Mouse (Mus musculus) subcutaneous adipose tissue, adult 2 months (tissue): Measurements from ENCODE around the gene Edf1. TPM values are rescaled to one million over a fixed set of nuclear protein-coding genes. Genes with fewer than 3 reads are reported as not detected.

Experiments
- polyA plus RNA-seq: library from polyadenylated mRNA; depleted of rRNA; stranded (reverse); fragments of >200 nt; gene quantifications from 2 replicates; pipeline ENCODE4 v1.2.3, GENCODE M21; 2012; ENCODE audit warnings: low replicate concordance; rRNA removed

The Edf1 gene
- 127 and 142 TPM in 2 replicates for polyA plus RNA-seq

DNA sequence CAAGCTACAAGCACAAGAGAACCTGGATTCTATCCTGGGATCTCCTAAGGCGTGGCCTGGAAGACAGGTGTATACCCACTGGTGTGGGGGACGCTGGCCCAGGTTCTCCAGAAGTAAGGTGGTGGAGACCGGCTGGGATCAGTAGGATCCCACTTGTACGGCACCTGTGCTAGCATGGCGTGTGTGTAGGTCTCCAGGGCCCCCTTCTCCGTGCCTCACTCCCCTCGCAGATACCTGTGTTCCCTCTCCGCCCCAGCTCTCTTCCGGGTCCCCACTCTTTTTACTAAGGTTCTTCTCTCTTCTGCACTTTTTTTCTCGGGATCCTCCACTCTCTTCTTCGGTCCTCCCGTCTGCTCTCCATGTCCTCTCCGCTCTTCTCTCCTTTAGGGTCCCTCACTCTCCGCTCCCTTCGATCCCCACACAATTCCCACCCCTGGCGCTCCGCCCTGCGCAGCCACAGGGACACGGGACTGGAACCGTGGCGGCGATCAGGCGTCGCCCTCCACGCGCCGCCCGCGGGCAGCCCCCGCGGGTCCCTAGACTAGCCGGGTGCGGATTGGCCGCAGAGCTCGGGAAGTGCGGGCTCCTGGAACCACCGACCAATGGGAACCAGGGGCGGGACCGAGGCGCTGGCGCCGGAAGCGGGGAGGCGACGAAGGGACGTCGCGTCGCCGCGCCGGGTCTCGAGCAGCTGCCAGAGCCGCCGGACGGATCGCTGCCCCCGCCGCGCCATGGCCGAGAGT is at the start of gene Edf1:
Gene Edf1, plus strand, starts transcription at position 627 of the 743 bp plus-strand sequence.

DNA sequence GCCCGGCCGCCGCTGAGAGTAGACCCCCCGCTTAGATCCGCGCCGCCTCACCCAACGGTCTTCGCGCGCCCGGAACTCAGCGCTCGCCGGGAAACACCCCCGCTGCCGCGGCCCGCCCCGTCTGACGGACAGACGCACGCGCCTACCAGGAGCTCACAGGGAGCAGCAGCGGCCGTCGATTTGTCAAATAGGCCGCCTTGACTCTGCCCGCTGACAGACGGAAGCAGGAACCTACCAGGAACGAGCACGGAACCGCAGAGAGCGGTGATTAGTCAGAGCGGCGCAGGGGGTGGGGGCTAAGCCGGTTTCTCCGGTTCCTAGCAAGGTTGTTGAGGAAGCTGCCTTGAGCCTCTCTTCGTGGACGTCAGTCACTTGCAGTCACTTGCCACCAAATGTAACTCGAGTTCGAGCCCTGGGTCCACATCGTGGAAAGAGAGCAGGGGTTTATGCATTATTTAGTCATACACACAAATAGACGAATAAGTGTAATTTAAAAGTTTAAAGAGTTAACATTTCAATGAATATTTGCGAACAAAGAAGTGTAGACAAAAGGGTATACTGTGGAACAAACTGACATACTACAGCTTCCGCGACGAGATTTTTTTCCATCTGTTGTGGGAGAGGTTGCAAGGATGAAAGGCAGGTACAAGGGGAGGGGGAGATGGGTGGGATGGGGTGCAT is 10.7 kb upstream of the Edf1 start, which contains the start of gene Traf2:
Gene Traf2, minus strand, starts transcription at position 130 of the 681 bp plus-strand sequence.

GRCm38 (mm10) chr2:25574579-25575431 is 17.2 kb downstream of the Edf1 start, which contains the start of the genes Mamdc4 and Phpt1:
Mamdc4 (minus strand) TSS chr2:25574845.
Phpt1 (minus strand) TSS chr2:25575224.

GRCm38 (mm10) chr2:25581294-25581864 is 23.7 kb downstream of the Edf1 start, which contains the start of gene Ajm1:
Ajm1 (minus strand) TSS chr2:25581757.

DNA sequence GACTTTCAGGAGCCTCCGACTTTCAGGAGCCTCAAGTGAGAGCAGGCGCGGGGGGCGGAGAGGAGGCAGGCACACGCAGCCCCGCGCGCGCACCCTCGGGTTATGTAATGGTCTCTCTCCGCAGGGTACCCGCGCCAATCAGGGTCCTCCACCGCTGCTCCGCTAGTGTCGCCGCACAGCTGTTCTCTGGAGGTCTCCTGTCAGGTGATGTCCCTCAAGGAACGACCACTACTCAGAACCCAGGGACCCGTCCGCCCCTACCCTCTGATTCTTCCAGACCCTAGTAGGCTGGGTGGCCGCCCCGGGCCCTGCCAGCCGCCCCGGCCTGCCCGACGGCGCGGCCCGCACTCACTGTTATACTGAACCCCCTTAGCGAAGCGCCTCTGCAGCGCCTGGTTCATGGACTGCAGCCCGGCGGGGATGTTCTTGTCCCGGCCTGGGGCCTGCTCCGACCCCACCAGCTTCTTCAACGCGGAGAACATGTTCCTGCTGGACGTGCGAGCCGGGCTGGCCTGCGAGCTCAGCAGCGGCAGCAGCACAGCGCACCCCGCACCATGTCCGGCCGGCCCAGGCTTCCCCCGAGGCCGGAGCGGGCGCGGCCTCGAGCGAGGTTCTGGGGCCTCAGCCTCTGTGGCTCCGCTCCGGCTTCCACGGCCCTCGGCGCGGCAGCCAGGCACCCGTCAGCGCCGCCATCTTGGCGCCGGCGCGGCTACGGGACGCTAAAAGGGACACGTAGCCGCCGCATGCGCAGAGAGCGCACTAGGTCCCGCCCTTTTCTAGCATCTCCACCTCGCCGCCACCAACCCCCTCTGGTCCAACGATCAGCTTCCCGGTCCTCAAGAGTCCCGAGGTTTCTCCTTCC is 50.3 kb downstream of the Edf1 start, which contains the start of gene Rabl6:
Gene Rabl6, minus strand, starts transcription at position 761 of the 862 bp plus-strand sequence.

Other genes with a start within 250 kb of the Edf1 start
- gene Grin1, start 238.7 kb upstream of the Edf1 start, polyA plus RNA-seq, result 0.09 and 0.18 TPM in 2 replicates
- 16.3 and 40.9 TPM in 2 replicates for gene Man1b1, start 225.5 kb upstream of the Edf1 start, polyA plus RNA-seq
- 61.1 and 76.0 TPM in 2 replicates for gene Dpp7, start 201.5 kb upstream of the Edf1 start, polyA plus RNA-seq
- gene Uap1l1, start 192.2 kb upstream of the Edf1 start, polyA plus RNA-seq, result 24.0 and 65.2 TPM in 2 replicates
- gene Sapcd2, start 185.5 kb upstream of the Edf1 start, polyA plus RNA-seq, result 0.57 and 7.9 TPM in 2 replicates
- 78.1 and 108 TPM in 2 replicates for gene Entpd2, start 162.0 kb upstream of the Edf1 start, polyA plus RNA-seq
- 272 and 300 TPM in 2 replicates for gene Npdc1, start 158.5 kb upstream of the Edf1 start, polyA plus RNA-seq
- gene Fut7, start 134.6 kb upstream of the Edf1 start, polyA plus RNA-seq, result 0.62 and 0.96 TPM in 2 replicates
- gene Abca2, start 129.1 kb upstream of the Edf1 start, polyA plus RNA-seq, result 41.7 and 62.8 TPM in 2 replicates
- gene Clic3, start 101.0 kb upstream of the Edf1 start, polyA plus RNA-seq, result 1.8 and 3.2 TPM in 2 replicates
- gene Paxx, start 96.8 kb upstream of the Edf1 start, polyA plus RNA-seq, result 79.2 and 84.7 TPM in 2 replicates
- 1.2 and 6.5 TPM in 2 replicates for gene Ptgds, start 87.8 kb upstream of the Edf1 start, polyA plus RNA-seq
- gene Lcn12, start 63.9 kb upstream of the Edf1 start, polyA plus RNA-seq, result 0.33 TPM in 1 of 2 replicates, not detected in the other
- gene Fbxw5, start 57.1 kb upstream of the Edf1 start, polyA plus RNA-seq, result 27.6 and 47.3 TPM in 2 replicates
- gene C8g, start 56.1 kb upstream of the Edf1 start, polyA plus RNA-seq, result 5.9 and 7.9 TPM in 2 replicates
- gene Traf2, start 10.9 kb upstream of the Edf1 start, polyA plus RNA-seq, result 13.9 and 22.5 TPM in 2 replicates
- 1.8 and 5.5 TPM in 2 replicates for gene Mamdc4, start 17.0 kb downstream of the Edf1 start, polyA plus RNA-seq
- gene Phpt1, start 17.4 kb downstream of the Edf1 start, polyA plus RNA-seq, result 48.6 and 87.4 TPM in 2 replicates
- 0.37 and 2.6 TPM in 2 replicates for gene Ajm1, start 23.9 kb downstream of the Edf1 start, polyA plus RNA-seq
- gene Rabl6, start 50.7 kb downstream of the Edf1 start, polyA plus RNA-seq, result 52.3 and 88.3 TPM in 2 replicates
- gene Ccdc183, start 59.8 kb downstream of the Edf1 start, polyA plus RNA-seq, result not detected in 2 replicates
- 31.8 and 53.1 TPM in 2 replicates for gene Tmem141, start 64.2 kb downstream of the Edf1 start, polyA plus RNA-seq
- 16.8 and 21.3 TPM in 2 replicates for gene Fcna, start 70.2 kb downstream of the Edf1 start, polyA plus RNA-seq
- 0.64 and 5.5 TPM in 2 replicates for gene Lcn8, start 95.3 kb downstream of the Edf1 start, polyA plus RNA-seq
- 0.52 and 3.7 TPM in 2 replicates for gene Lcn5, start 100.1 kb downstream of the Edf1 start, polyA plus RNA-seq
- gene Lcn6, start 118.9 kb downstream of the Edf1 start, polyA plus RNA-seq, result 0.78 TPM in 1 of 2 replicates, not detected in the other
- gene Lcn10, start 124.9 kb downstream of the Edf1 start, polyA plus RNA-seq, result 0.24 and 0.62 TPM in 2 replicates
- not detected in 2 replicates for gene Obp2a, start 142.2 kb downstream of the Edf1 start, polyA plus RNA-seq
- gene Bmyc, start 148.9 kb downstream of the Edf1 start, polyA plus RNA-seq, result 48.0 and 66.2 TPM in 2 replicates
- gene Obp2b, start 179.2 kb downstream of the Edf1 start, polyA plus RNA-seq, result not detected in 2 replicates
- gene Lcn3, start 207.7 kb downstream of the Edf1 start, polyA plus RNA-seq, result not detected in 2 replicates
- not detected in 2 replicates for gene Lcn11, start 219.2 kb downstream of the Edf1 start, polyA plus RNA-seq
- not detected in 2 replicates for gene Gm13539, start 224.4 kb downstream of the Edf1 start, polyA plus RNA-seq